Mouse (Mus musculus): ENCODE measurements at regions not wholly inside any gene's neighbourhood (a gene's known extent, or its start where the extent isn't known, plus 50 kb on each side); places are given as distances from the start of the nearest gene placed in this dataset.

DNA sequence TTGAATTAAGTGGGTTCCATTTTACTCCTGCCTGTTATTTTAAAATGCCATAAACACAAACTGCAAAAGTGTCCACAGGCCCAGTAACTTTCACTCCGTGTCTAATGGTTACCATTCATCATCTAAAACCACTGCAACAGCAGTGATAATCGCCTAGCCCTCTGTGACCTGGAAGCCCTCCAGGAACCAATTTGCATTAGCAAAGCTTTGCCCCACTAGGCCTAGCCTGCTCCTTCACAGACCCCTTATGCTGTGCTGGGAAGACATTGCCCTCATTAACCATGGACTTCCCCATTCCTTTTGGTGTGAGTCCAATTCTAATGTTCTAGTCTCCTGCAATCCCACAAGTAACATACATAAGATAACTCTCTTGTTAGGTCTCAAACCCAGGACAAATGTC is 277.3 kb upstream of the Prkd1 start:
- TF ChIP-seq CTCF (IDR thresholded peaks at IDR 0.05; ENCODE audit: low read depth) (no peak), EP300 (IDR thresholded peaks at IDR 0.05; ENCODE audit: low read depth) (no peak)

Measured in liver, embryonic 14.5 days (tissue).